Mouse (Mus musculus): ENCODE measurements around the gene Tmem126b. TPM values are rescaled to one million over a fixed set of nuclear protein-coding genes. Genes with fewer than 3 reads are reported as not detected.

The Tmem126b gene
- total RNA-seq (2021): 10 to 100 TPM; 13.2 to 14.3 TPM

GRCm38 (mm10) chr7:90475793-90476312, at the start of gene Tmem126b:
Gene Tmem126b, minus strand, starts transcription at chr7:90476001.
- peak; percentile 99 for DNase-seq

GRCm38 (mm10) chr7:90512293-90512692, 36.5 kb upstream of the Tmem126b start:
- no peak for DNase-seq

- DNase-seq: no peak
These were observed 32.3 kb upstream of the Tmem126b start for GRCm38 (mm10) chr7:90508124-90508523.

- no peak for DNase-seq
These were observed 6.8 kb upstream of the Tmem126b start for GRCm38 (mm10) chr7:90482607-90483006.

- DNase-seq: no peak
These were observed 778 bp upstream of the Tmem126b start, which contains the start of gene Dlg2 for GRCm38 (mm10) chr7:90476313-90477245. Gene Dlg2, plus strand, starts transcription at chr7:90476672.

GRCm38 (mm10) chr7:90473511-90473910, 2.3 kb downstream of the Tmem126b start:
- no peak for DNase-seq

- DNase-seq: no peak
These were observed 14.4 kb downstream of the Tmem126b start for GRCm38 (mm10) chr7:90461441-90461840.

GRCm38 (mm10) chr7:90460930-90461329, 14.9 kb downstream of the Tmem126b start:
- peak; percentile 47 for DNase-seq

- peak; percentile 36 for DNase-seq
These were observed 15.5 kb downstream of the Tmem126b start for GRCm38 (mm10) chr7:90460330-90460729.

- no peak for DNase-seq
These were observed 18.3 kb downstream of the Tmem126b start for GRCm38 (mm10) chr7:90457517-90457916.

GRCm38 (mm10) chr7:90456845-90457468, 18.8 kb downstream of the Tmem126b start, which contains the start of gene Tmem126a:
Gene Tmem126a, minus strand, starts transcription at chr7:90457229.
- DNase-seq: peak; percentile 87

GRCm38 (mm10) chr7:90456149-90456844, 19.5 kb downstream of the Tmem126b start:
- DNase-seq: no peak

GRCm38 (mm10) chr7:90444206-90444605, 31.6 kb downstream of the Tmem126b start:
- no peak for DNase-seq

GRCm38 (mm10) chr7:90443101-90444091, 32.4 kb downstream of the Tmem126b start:
- DNase-seq: peak; percentile 79

GRCm38 (mm10) chr7:90442518-90443080, 33.2 kb downstream of the Tmem126b start, which contains the start of gene Crebzf:
Gene Crebzf, plus strand, starts transcription at chr7:90442729.
- peak; percentile 97 for DNase-seq

GRCm38 (mm10) chr7:90442070-90442469, 33.7 kb downstream of the Tmem126b start:
- no peak for DNase-seq

GRCm38 (mm10) chr7:90440044-90440443, 35.8 kb downstream of the Tmem126b start:
- no peak for DNase-seq

- DNase-seq: no peak
These were observed 43.6 kb downstream of the Tmem126b start for GRCm38 (mm10) chr7:90432221-90432620.

GRCm38 (mm10) chr7:90427006-90427405, 48.8 kb downstream of the Tmem126b start:
- peak; percentile 22 for DNase-seq
